Mouse (Mus musculus) heart, postnatal 25 days (tissue): Measurements from ENCODE around the gene Scfd2. TPM values are rescaled to one million over a fixed set of nuclear protein-coding genes. Genes with fewer than 3 reads are reported as not detected.

Experiments used
- DNase-seq: peaks from one replicate; pipeline ENCODE4 v3.0.0; 2022; ENCODE audit warnings: low spot score
- intact Hi-C: fragments of 180-260 bp; cut with DNase I; formaldehyde crosslinking; loops from one replicate; pipeline ENCODE4 v1.15.1; 2025
- total RNA-seq, 2 experiments: library from RNA; stranded (reverse); gene quantifications; 2 replicates each; pipeline ENCODE4 v1.2.3; 2021

Scfd2 gene
- 10 to 100 TPM; 11.4 to 12.9 TPM for total RNA-seq

DNA sequence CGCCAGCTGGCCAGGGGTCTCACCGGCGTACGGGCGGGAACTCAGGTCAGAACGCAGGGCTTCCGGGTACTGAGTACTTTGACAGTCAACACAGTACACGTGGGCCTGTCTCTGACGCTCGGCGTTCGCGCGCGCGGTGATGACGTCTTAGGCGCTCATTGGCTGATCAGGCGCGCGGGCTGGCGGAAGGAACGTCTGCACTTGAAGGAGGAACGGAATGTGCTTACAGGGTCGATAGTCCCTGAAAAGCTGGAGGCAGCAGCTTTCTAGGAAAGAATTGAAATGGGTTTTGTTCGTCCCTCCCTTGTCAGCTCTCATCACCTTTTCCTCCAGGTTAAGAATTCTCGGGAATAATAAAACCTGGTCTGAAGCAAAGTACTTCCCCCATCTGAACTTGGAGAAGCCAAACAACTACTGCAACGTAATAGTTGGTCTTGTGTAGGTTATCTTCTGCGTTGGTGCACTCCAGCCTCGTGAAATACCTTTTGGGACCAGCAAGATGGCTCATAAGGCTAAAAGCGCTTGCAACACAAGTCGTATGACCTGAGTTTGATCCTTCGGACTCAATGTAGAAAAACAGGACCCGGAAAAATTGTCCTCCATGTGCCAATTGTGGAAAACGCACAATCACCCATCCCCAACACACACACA is at the start of gene Scfd2:
Scfd2 (minus strand) TSS at position 130 of the 651 bp plus-strand sequence.
- DNase-seq = peak; percentile 89
- intact Hi-C loops = loop anchor here (5.0 kb wide), 3 partner anchors 144 to 626 kb away; no protein-coding TSS in a partner anchor

DNA sequence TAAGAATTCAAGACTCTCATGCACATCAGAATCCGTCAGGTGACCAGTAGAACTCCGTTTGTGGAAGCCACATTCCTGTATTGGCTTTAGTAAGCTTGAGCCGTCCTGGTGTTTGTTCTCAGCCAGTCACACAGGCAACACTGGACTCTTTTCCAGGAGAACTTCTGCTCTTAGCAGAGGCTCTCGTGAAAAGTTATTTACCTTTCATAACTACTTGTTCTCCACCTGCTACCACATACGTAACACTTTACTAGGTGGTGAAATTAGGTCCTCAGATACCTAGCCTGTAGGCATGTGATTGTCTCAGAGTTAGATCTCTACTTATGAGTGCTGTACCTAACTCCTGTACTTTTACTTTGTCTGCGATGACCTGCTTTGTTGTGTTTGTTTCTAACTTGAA is 40.2 kb upstream of the Scfd2 start:
- intact Hi-C loops = no loop called here

DNA sequence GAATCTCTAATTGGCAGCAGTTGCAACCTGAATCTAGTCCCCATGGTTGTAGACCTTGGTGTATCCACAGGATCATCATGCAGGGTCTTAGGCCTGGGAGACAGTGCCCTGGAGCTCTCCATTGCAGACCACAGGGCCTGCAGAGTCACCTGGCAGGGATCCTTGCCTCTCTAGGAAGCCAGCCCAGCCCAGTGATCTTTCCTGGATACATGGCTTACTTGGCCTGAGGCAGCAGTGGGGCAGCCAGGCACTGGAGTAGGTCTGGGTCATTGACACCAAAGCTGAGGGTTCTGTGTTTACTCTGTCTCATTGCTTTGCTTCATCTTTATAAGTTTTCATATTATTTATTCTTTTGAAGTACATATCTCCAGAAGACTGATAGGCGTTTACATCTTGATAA is 29.6 kb upstream of the Scfd2 start:
- intact Hi-C loops = no loop called here
- DNase-seq = no peak

More for the DNA sequence above, 40.2 kb upstream of the Scfd2 start:
- no peak for DNase-seq

GRCm38 (mm10) chr5:74549566-74549965 is 18.0 kb upstream of the Scfd2 start:
- no peak for DNase-seq
- intact Hi-C loops = no loop called here

GRCm38 (mm10) chr5:74545606-74546005 is 14.0 kb upstream of the Scfd2 start:
- no peak for DNase-seq

GRCm38 (mm10) chr5:74536180-74536947 is 4.8 kb upstream of the Scfd2 start:
- intact Hi-C loops = no loop called here
- DNase-seq = no peak

More at GRCm38 (mm10) chr5:74545606-74546005, 14.0 kb upstream of the Scfd2 start:
- intact Hi-C loops = no loop called here

- intact Hi-C loops = no loop called here
These were observed 3.9 kb upstream of the Scfd2 start, which contains the start of gene Fip1l1 for GRCm38 (mm10) chr5:74535240-74536021. Fip1l1 (plus strand) TSS chr5:74535449.

GRCm38 (mm10) chr5:74530785-74531184 is 774 bp downstream of the Scfd2 start:
- intact Hi-C loops = loop anchor here (5.0 kb wide), 3 partner anchors 143 to 627 kb away; no protein-coding TSS in a partner anchor

More at GRCm38 (mm10) chr5:74535240-74536021, 3.9 kb upstream of the Scfd2 start, which contains the start of gene Fip1l1:
- DNase-seq = peak; percentile 79

GRCm38 (mm10) chr5:74527025-74527424 is 4.5 kb downstream of the Scfd2 start:
- DNase-seq = no peak
- intact Hi-C loops = no loop called here

More at GRCm38 (mm10) chr5:74530785-74531184, 774 bp downstream of the Scfd2 start:
- no peak for DNase-seq

DNA sequence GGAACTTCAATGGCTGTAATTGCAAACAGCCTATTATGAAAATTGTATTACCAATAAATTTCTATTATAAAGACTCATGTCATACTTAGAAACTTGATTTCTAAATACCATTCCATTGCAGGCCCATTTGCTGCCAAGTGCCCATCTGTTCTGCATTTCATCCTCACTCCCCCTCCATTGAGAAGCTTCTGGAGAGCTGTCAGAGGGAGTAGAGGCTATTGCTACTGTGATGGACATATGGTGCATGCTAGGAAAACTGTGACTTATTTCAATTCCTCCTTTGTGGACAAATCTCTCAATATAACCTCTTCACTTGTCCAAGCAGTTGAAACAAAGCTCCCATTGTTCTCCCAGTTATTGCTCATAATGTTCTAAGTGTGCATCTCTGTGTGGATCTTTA is 19.9 kb downstream of the Scfd2 start:
- intact Hi-C loops = no loop called here
- DNase-seq = no peak

- DNase-seq = no peak
- intact Hi-C loops = no loop called here
These were observed 38.9 kb downstream of the Scfd2 start for GRCm38 (mm10) chr5:74492705-74493104.

- intact Hi-C loops = no loop called here
- DNase-seq = no peak
These were observed 46.9 kb downstream of the Scfd2 start for GRCm38 (mm10) chr5:74484646-74485045.

GRCm38 (mm10) chr5:74482633-74483032 is 48.9 kb downstream of the Scfd2 start:
- intact Hi-C loops = no loop called here

DNA sequence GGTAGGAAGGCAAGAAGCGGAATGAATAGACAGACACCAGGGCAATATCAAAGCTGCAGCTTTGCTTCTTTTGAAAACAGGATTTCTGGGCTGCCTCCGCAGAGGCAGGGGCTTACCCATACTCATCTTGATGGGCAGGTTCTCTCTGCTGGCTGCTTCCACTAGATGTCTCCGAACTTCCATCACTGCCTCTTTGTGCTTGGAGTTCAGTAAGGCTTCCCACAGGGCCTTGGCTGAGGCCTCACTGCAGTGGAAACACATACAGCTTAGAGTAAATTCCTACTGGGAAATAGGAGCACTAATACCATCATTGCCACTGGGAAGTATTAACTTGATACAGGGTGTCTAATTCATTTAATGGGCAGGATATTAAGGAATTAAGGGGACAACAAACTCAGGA is 49.5 kb downstream of the Scfd2 start:
- intact Hi-C loops = no loop called here
- DNase-seq = no peak

More at GRCm38 (mm10) chr5:74482633-74483032, 48.9 kb downstream of the Scfd2 start:
- no peak for DNase-seq

GRCm38 (mm10) chr5:74480409-74480808 is 51.1 kb downstream of the Scfd2 start:
- DNase-seq = no peak
- intact Hi-C loops = no loop called here

- intact Hi-C loops = no loop called here
- DNase-seq = no peak
These were observed 51.6 kb downstream of the Scfd2 start for GRCm38 (mm10) chr5:74479947-74480346.

DNA sequence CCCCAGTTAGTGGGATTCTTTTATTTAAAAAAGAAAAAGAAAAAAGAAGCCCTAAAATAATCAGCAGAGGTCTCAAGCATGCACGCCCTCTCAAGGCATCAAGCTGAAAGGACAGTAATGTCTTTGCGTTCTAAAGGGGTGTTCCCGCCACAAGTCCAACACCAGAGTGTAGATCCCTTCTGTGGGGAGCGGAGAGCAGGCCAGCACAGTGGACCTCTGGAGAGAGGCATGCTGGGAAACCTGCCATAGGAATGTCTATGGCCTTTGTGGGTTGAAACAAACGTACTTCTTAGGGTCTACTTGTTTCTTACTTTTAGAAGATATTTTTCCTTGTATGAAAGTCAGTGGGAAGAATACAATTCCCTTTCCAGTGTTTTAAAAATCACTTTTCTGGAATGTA is 52.4 kb downstream of the Scfd2 start:
- no peak for DNase-seq
- intact Hi-C loops = no loop called here

DNA sequence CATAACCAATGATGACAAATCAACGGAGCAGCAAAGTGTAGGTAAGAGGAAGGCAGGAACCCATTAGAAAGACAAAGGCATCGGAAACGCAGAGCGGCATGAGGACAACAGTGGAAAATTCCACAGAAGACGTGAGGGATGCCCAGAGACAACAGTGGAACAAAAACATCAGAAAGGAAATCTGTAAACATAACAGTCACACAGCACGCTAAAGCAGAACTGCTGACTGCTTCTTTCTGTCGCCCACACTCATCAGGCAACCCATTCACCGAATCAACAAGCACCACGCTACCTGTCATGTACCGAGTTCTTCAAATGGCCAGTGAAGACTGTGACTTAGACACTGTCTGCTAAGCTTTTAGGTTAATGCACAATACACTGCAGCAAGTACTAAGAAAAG is 55.0 kb downstream of the Scfd2 start:
- intact Hi-C loops = no loop called here
- no peak for DNase-seq

GRCm38 (mm10) chr5:74473117-74473516 is 58.4 kb downstream of the Scfd2 start:
- intact Hi-C loops = no loop called here

GRCm38 (mm10) chr5:74470819-74471218 is 60.7 kb downstream of the Scfd2 start:
- intact Hi-C loops = no loop called here
- no peak for DNase-seq

More at GRCm38 (mm10) chr5:74473117-74473516, 58.4 kb downstream of the Scfd2 start:
- DNase-seq = no peak
